Mouse (Mus musculus) hindbrain, embryonic 14.5 days (tissue): ENCODE results near the gene Dhx16. TPM values are rescaled to one million over a fixed set of nuclear protein-coding genes. Genes with fewer than 3 reads are reported as not detected.

ENCODE experiments used
- ATAC-seq: fragments of 200-750 bp; cut with Nextera tagmentation; 2 replicates; pipeline ENCODE4 v1.8.0; 2017; ENCODE audit warnings: moderate number of reproducible peaks, mild to moderate bottlenecking, moderate TSS enrichment, moderate library complexity; ENCODE audit not compliant: low FRiP score
- DNase-seq: peaks from one replicate; pipeline ENCODE4 v3.0.0-alpha.2; 2015; ENCODE audit warnings: low spot score
- H3K27ac ChIP-seq: fragments of 300-500 bp; sonication (generic); 2 replicates; pipeline ENCODE4 v1.5.1; 2014; ENCODE audit warnings: mild to moderate bottlenecking, moderate library complexity
- H3K27me3 ChIP-seq: fragments of 300-500 bp; sonication (generic); 2 replicates; pipeline ENCODE4 v1.6.1; 2014; ENCODE audit warnings: mild to moderate bottlenecking, low read length, mixed read lengths; ENCODE audit not compliant: control insufficient read depth, insufficient read depth
- H3K36me3 ChIP-seq: fragments of 300-500 bp; sonication (generic); replicated peaks from 2 replicates; pipeline ENCODE4 v1.6.1; 2014; ENCODE audit not compliant: control insufficient read depth, insufficient read depth
- H3K4me1 ChIP-seq: fragments of 300-500 bp; sonication (generic); replicated peaks from 2 replicates; pipeline ENCODE4 v1.6.1; 2014; ENCODE audit warnings: antibody characterized with exemption, low read length, mixed read lengths; ENCODE audit not compliant: control insufficient read depth, insufficient read depth
- H3K4me2 ChIP-seq: fragments of 300-500 bp; sonication (generic); replicated peaks from 2 replicates; pipeline ENCODE4 v1.6.1; 2014; ENCODE audit warnings: mild to moderate bottlenecking, moderate library complexity
- H3K4me3 ChIP-seq: fragments of 300-500 bp; sonication (generic); replicated peaks from 2 replicates; pipeline ENCODE4 v1.5.1; 2014; ENCODE audit warnings: mild to moderate bottlenecking, low read length
- H3K9ac ChIP-seq: fragments of 300-500 bp; sonication (generic); 2 replicates; pipeline ENCODE4 v1.6.1; 2014
- H3K9me3 ChIP-seq: fragments of 300-500 bp; sonication (generic); 2 replicates; pipeline ENCODE4 v1.6.1; 2016; ENCODE audit warnings: low read length; ENCODE audit not compliant: control insufficient read depth
- WGBS: fragments of 180-500 bp; shearing (Covaris S2); extraction: QIAGEN DNeasy Blood & Tissue Kit; methylation state at CpG from one replicate; pipeline ENCODE4 v1.1.7; 2014; 5-methylcytosine and 5-hydroxymethylcytosine counted together
- polyA plus RNA-seq: library from polyadenylated mRNA; unstranded; fragments of >200 nt; fragmentation: Nextera tagmentation; extraction: Ambion mirVana; gene quantifications from 2 replicates; pipeline ENCODE4 v1.2.1, GENCODE M21; 2014

Dhx16 gene
- polyA plus RNA-seq, 1 experiment from 2014 or later = 25.8 TPM

GRCm38 (mm10) chr17:35917143-35917462 lies 37.5 kb downstream of the Dhx16 start:
- H3K4me2 ChIP-seq = peak overlapping the region; percentile 97
- H3K9me3 ChIP-seq = no peaks in the 10 kb centered on the region
- peak overlapping the region; percentile 64 for H3K4me3 ChIP-seq
- peaks cover 15% of the 10 kb centered on the region; the same call in 1 of the 2 replicates for H3K36me3 ChIP-seq
- WGBS = 2% methylated on average over 8 of the region's 8 CpGs
- ATAC-seq (no peak), DNase-seq (peak; percentile 54)
- H3K4me1 ChIP-seq = peaks cover 34% of the 10 kb centered on the region
- peak overlapping the region; percentile 98 for H3K9ac ChIP-seq
- H3K27me3 ChIP-seq = no peaks in the 10 kb centered on the region
- peak overlapping the region; percentile 99 for H3K27ac ChIP-seq

- Histone ChIP-seq H3K4me3 (peak overlapping the region; percentile 64), H3K36me3 (peaks cover 15% of the 10 kb centered on the region; the same call in 1 of the 2 replicates), H3K9ac (peak overlapping the region; percentile 98), H3K27ac (peak overlapping the region; percentile 99), H3K4me2 (peak overlapping the region; percentile 97), H3K27me3 (no peaks in the 10 kb centered on the region), H3K9me3 (no peaks in the 10 kb centered on the region), H3K4me1 (peaks cover 39% of the 10 kb centered on the region)
- ATAC-seq (peak; percentile 14; the same call in 1 of the 2 replicates), DNase-seq (peak; percentile 81)
- under 1% methylated on average over 13 of the region's 13 CpGs for WGBS
These were observed 38.0 kb downstream of the Dhx16 start for GRCm38 (mm10) chr17:35917463-35918251.

- Histone ChIP-seq H3K4me2 (peak overlapping the region; percentile 97), H3K27me3 (no peaks in the 10 kb centered on the region), H3K27ac (peak overlapping the region; percentile 99), H3K4me1 (peaks cover 39% of the 10 kb centered on the region), H3K36me3 (peaks cover 16% of the 10 kb centered on the region), H3K9ac (peak overlapping the region; percentile 98), H3K9me3 (no peaks in the 10 kb centered on the region), H3K4me3 (peak overlapping the region; percentile 64)
- DNase-seq = peak; percentile 75
- no peak for ATAC-seq
- under 1% methylated on average over 11 of the region's 11 CpGs for WGBS
These were observed 38.8 kb downstream of the Dhx16 start for GRCm38 (mm10) chr17:35918276-35919059.

- Histone ChIP-seq H3K27ac (peak overlapping the region; percentile 99), H3K36me3 (peaks cover 19% of the 10 kb centered on the region), H3K4me2 (peak overlapping the region; percentile 97), H3K27me3 (no peaks in the 10 kb centered on the region), H3K9ac (peak overlapping the region; percentile 98), H3K4me1 (peaks cover 39% of the 10 kb centered on the region), H3K9me3 (no peaks in the 10 kb centered on the region), H3K4me3 (peak overlapping the region; percentile 64)
- peak; percentile 96 for DNase-seq
- WGBS = 3% methylated on average over 7 of the region's 7 CpGs
- peak; percentile 41 for ATAC-seq
These were observed 39.6 kb downstream of the Dhx16 start for GRCm38 (mm10) chr17:35919060-35919715.

GRCm38 (mm10) chr17:35919864-35920301 lies 40.3 kb downstream of the Dhx16 start:
- DNase-seq = no peak
- no peaks in the 10 kb centered on the region for H3K9me3 ChIP-seq
- peak overlapping the region; percentile 97 for H3K4me2 ChIP-seq
- H3K27me3 ChIP-seq = no peaks in the 10 kb centered on the region
- peak overlapping the region; percentile 64 for H3K4me3 ChIP-seq
- peak overlapping the region; percentile 98 for H3K9ac ChIP-seq
- peaks cover 24% of the 10 kb centered on the region for H3K36me3 ChIP-seq
- peaks cover 39% of the 10 kb centered on the region for H3K4me1 ChIP-seq
- no peak for ATAC-seq
- peak overlapping the region; percentile 99 for H3K27ac ChIP-seq
- WGBS = 42% methylated on average over 6 of the region's 6 CpGs

- DNase-seq = no peak
- 71% methylated on average over 1 of the region's 1 CpGs for WGBS
These were observed 40.8 kb downstream of the Dhx16 start for GRCm38 (mm10) chr17:35920384-35920783.

GRCm38 (mm10) chr17:35920862-35921562 lies 41.4 kb downstream of the Dhx16 start:
- peak overlapping the region; percentile 99 for H3K27ac ChIP-seq
- H3K27me3 ChIP-seq = no peaks in the 10 kb centered on the region
- H3K9ac ChIP-seq = peak overlapping the region; percentile 98; the same call in 1 of the 2 replicates
- H3K4me3 ChIP-seq = no peak overlapping the region
- H3K36me3 ChIP-seq = peaks cover 35% of the 10 kb centered on the region
- peaks cover 33% of the 10 kb centered on the region for H3K4me1 ChIP-seq
- peak overlapping the region; percentile 97 for H3K4me2 ChIP-seq
- ATAC-seq (no peak), DNase-seq (peak; percentile 72)
- WGBS = 72% methylated on average over 5 of the region's 5 CpGs
- no peaks in the 10 kb centered on the region for H3K9me3 ChIP-seq

More at GRCm38 (mm10) chr17:35920384-35920783, 40.8 kb downstream of the Dhx16 start:
- Histone ChIP-seq H3K27me3 (no peaks in the 10 kb centered on the region), H3K4me1 (peaks cover 36% of the 10 kb centered on the region), H3K4me2 (peak overlapping the region; percentile 97), H3K4me3 (peak overlapping the region; percentile 64), H3K36me3 (peaks cover 29% of the 10 kb centered on the region), H3K9ac (peak overlapping the region; percentile 98), H3K27ac (peak overlapping the region; percentile 99), H3K9me3 (no peaks in the 10 kb centered on the region)
- ATAC-seq = no peak

GRCm38 (mm10) chr17:35921710-35922109 lies 42.1 kb downstream of the Dhx16 start:
- 79% methylated on average over 4 of the region's 4 CpGs for WGBS
- no peaks in the 10 kb centered on the region for H3K27me3 ChIP-seq
- peaks cover 33% of the 10 kb centered on the region for H3K4me1 ChIP-seq
- peaks cover 42% of the 10 kb centered on the region for H3K36me3 ChIP-seq
- H3K4me3 ChIP-seq = no peak overlapping the region
- peak overlapping the region; percentile 21; the same call in 1 of the 2 replicates for H3K27ac ChIP-seq
- no peak overlapping the region for H3K9ac ChIP-seq
- no peaks in the 10 kb centered on the region for H3K9me3 ChIP-seq
- ATAC-seq (no peak), DNase-seq (no peak)
- H3K4me2 ChIP-seq = no peak overlapping the region
